8 mouse cellular contexts compared by ENCODE assay signal in the genomic region with DNA sequence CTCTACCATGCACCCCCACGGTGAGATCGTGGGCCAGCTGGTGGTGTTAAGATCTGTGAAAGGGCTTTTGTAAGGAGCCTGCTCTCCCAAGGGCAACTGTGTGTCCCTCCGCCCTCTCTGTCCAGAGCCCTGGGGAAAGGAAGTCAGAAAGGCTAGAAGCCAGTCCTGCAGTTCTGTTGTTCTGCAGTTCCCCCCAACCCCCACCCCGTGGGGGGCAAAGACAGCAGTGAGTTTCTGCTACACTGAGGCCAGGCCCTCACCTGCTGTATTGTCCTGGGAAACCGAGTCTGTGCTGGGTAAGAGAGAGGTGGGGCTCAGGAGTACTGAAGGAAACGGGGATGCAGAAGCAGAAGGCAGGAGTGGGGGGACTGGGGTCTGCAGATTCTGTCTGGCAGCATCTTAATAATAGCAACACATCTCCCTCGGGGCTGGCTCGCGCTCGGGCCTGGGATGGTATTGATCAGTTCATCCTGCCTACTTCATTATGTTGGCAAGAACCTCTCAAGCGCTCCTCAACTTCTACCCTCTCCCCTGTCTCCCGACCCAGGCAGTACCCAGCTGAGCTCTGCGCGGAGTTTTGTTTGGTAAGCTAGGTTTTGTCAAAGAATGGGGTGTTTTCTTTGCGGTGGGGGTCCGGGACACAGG. TPM values are rescaled to one million over a fixed set of nuclear protein-coding genes. Genes with fewer than 3 reads are reported as not detected.
DNase-seq lines count a peak whose midpoint lies in the region; ATAC-seq and TF ChIP-seq lines count a peak whose summit lies in the region.

A gene (plus strand): TSS at position 336 of the 645 bp plus-strand sequence.

- H3K9ac ChIP-seq in embryonic facial prominence, embryonic 15.5 days = peak within 1 kb of the TSS; percentile 26; the same call in 1 of the 2 replicates

- H3K36me3 ChIP-seq in kidney, adult 2 months (ENCODE audit: control insufficient read depth, insufficient read depth, low read length) = no peaks in the 10 kb centered on the region
- no peaks in the 10 kb centered on the region for H3K36me3 ChIP-seq in embryonic facial prominence, embryonic 15.5 days

- intact Hi-C loops in left cerebral cortex, postnatal 36 days (cut with DNase I) = no loop called here

- peak within 1 kb of the TSS; percentile 42; the same call in 1 of the 2 replicates for H3K4me3 ChIP-seq in kidney, adult 2 months (ENCODE audit: insufficient read depth, low read depth, low read length)
- peak within 1 kb of the TSS; percentile 49 for H3K4me3 ChIP-seq in embryonic facial prominence, embryonic 15.5 days (replicated peaks)
- H3K4me3 ChIP-seq in olfactory bulb, adult 2 months (ENCODE audit: insufficient read depth, low read depth, low read length) = peak within 1 kb of the TSS; percentile 60

- ATAC-seq in embryonic facial prominence, embryonic 15.5 days (ENCODE audit: insufficient number of reproducible peaks, low FRiP score, low TSS enrichment, low read depth) = no peak

- no peaks in the 10 kb centered on the region for H3K4me1 ChIP-seq in kidney, adult 2 months (ENCODE audit: control insufficient read depth, insufficient read depth, low read length)
- H3K4me1 ChIP-seq in embryonic facial prominence, embryonic 15.5 days = peaks cover 17% of the 10 kb centered on the region
- peaks cover 20% of the 10 kb centered on the region for H3K4me1 ChIP-seq in olfactory bulb, adult 2 months (ENCODE audit: control insufficient read depth, insufficient read depth, low read length)

- TF ChIP-seq CTCF in kidney, adult 2 months (conservative IDR thresholded peaks at IDR 0.05; ENCODE audit: insufficient read depth, insufficient read length, low read depth, low read length) = no peak
- TF ChIP-seq CTCF in olfactory bulb, adult 2 months (IDR thresholded peaks at IDR 0.05; ENCODE audit: insufficient read depth, low read depth, low read length) = no peak

- DNase-seq in kidney, adult 2 months = no peak
- no peak for DNase-seq in kidney, postnatal 36 days
- DNase-seq in ZHBTc4 (ENCODE audit: low read depth, low spot score) = peak; percentile 37
- peak; percentile 29 to 30 for DNase-seq in left cerebral cortex, postnatal 36 days (ENCODE audit: low spot score in 2 of 2)
- DNase-seq in adrenal gland, postnatal 10 days = no peak
- no peak for DNase-seq in adrenal gland, adult (ENCODE audit: inconsistent age in 2 of 2, low spot score in 1 of 2)

- no peaks in the 10 kb centered on the region for H3K9me3 ChIP-seq in embryonic facial prominence, embryonic 15.5 days (replicated peaks)

- H3K27me3 ChIP-seq in kidney, adult 2 months (replicated peaks; ENCODE audit: control insufficient read depth, insufficient read depth, low read length) = no peaks in the 10 kb centered on the region; the same call in 1 of the 2 replicates
- peaks cover 59% of the 10 kb centered on the region for H3K27me3 ChIP-seq in embryonic facial prominence, embryonic 15.5 days

- no peak for TF ChIP-seq POLR2A in kidney, adult 2 months (IDR thresholded peaks at IDR 0.05; ENCODE audit: low read depth, low read length)
- no peak for TF ChIP-seq POLR2A in olfactory bulb, adult 2 months (IDR thresholded peaks at IDR 0.05; ENCODE audit: insufficient read depth, low read depth, low read length)

- 8% methylated on average over 16 of the region's 16 CpGs for WGBS in kidney, adult 2 months
- WGBS in embryonic facial prominence, embryonic 15.5 days = 2% methylated on average over 16 of the region's 16 CpGs
- WGBS in olfactory bulb, adult 2 months = 5% methylated on average over 16 of the region's 16 CpGs

- H3K27ac ChIP-seq in kidney, adult 2 months (ENCODE audit: insufficient read depth, low read depth, low read length) = no peak within 1 kb of the TSS
- no peak within 1 kb of the TSS for H3K27ac ChIP-seq in embryonic facial prominence, embryonic 15.5 days (replicated peaks)
- H3K27ac ChIP-seq in olfactory bulb, adult 2 months (ENCODE audit: insufficient read depth, low read depth, low read length) = peak within 1 kb of the TSS; percentile 63

- peak within 1 kb of the TSS; percentile 94 for H3K4me2 ChIP-seq in embryonic facial prominence, embryonic 15.5 days (replicated peaks)

RNA-seq across cellular contexts. Expression of the gene that starts here (rescaled TPM):
- 0.23 and 0.34 TPM in 2 replicates for polyA plus RNA-seq in kidney, adult 2 months (2012; rRNA removed)
- 0.35 TPM in 2 replicates for polyA plus RNA-seq in embryonic facial prominence, embryonic 15.5 days (2015; fragmentation: Nextera tagmentation; extraction: Ambion mirVana)
- 100 to 1,000 TPM; 148 to 155 TPM for total RNA-seq in left cerebral cortex, postnatal 36 days (2021)
- polyA plus RNA-seq in olfactory bulb, adult 2 months (2012; ENCODE audit: insufficient read depth, insufficient read length, low replicate concordance, missing spikeins) = 46.9 and 149 TPM in 2 replicates
- total RNA-seq in adrenal gland, postnatal 10 days (2021) = 1 to 10 TPM; 2.5 to 2.6 TPM

Comparison
In these comparisons a context has a peak if more than half of its experiments do, and no peak if none do; other contexts are left out.
1. RNA of the gene that starts here (total RNA-seq): 148 to 155 TPM in left cerebral cortex, postnatal 36 days; 2.5 to 2.6 TPM in adrenal gland, postnatal 10 days; every median in the first group is over 10 times any median in the second.
2. RNA of the gene that starts here (polyA plus RNA-seq): 46.9 to 149 TPM in olfactory bulb, adult 2 months; 0.35 TPM in embryonic facial prominence, embryonic 15.5 days and 0.23 to 0.34 TPM in kidney, adult 2 months; every median in the first group is over 10 times any median in the second.
3. DNase-seq: peak in ZHBTc4 (single experiment) and left cerebral cortex, postnatal 36 days (2 of 2); none in kidney, adult 2 months (single experiment), kidney, postnatal 36 days (0 of 2), adrenal gland, postnatal 10 days (single experiment) and adrenal gland, adult (0 of 2).
4. Peak in every context shown above with its lines, with median percentiles within 50 percentile points of each other: H3K4me3 ChIP-seq.